In genomic region chr7:143753990-143754715, GRCm38 (mm10) we compare ENCODE assay signal across 9 mouse cellular contexts. TPM values are rescaled to one million over a fixed set of nuclear protein-coding genes. Genes with fewer than 3 reads are reported as not detected.
A peak's percentile ranks its signal among the peaks of the same experiment; 100 is the strongest.
DNase-seq lines count a peak whose midpoint lies in the region; ATAC-seq and TF ChIP-seq lines count a peak whose summit lies in the region.
"Had no signal": no experiment of that assay in that cellular context is flagged by ENCODE, and none has a peak within 500 bp of the region (broad histone marks: within the 10 kb centered on the region; RNA-seq: fewer than 3 reads in every experiment).

No protein-coding gene starts in this region.

- no peak overlapping the region for H3K27ac ChIP-seq in kidney, embryonic 16.5 days (ENCODE audit: low read length)
- no peak overlapping the region for H3K27ac ChIP-seq in CH12.LX (ENCODE audit: insufficient read depth, low read depth)

- peak; percentile 69 for TF ChIP-seq RAD21 in CH12.LX (IDR thresholded peaks at IDR 0.05; ENCODE audit: low read depth, low read length)

- 30% methylated on average over 5 of the region's 5 CpGs for WGBS in kidney, embryonic 16.5 days

- dilution Hi-C loops in CH12.LX (cut with MboI; ENCODE audit: extremely low pct_ligation_motif_present, extremely low pct_unique_long_range_greater_than_20kb, low sequenced_read_pairs): no loop called here

- no peak for TF ChIP-seq EP300 in CH12.LX (IDR thresholded peaks at IDR 0.05; ENCODE audit: low read length)

- H3K27me3 ChIP-seq in kidney, embryonic 16.5 days (ENCODE audit: insufficient read depth, low read length): peaks cover 13% of the 10 kb centered on the region; the same call in 1 of the 2 replicates
- H3K27me3 ChIP-seq in CH12.LX (replicated peaks): peaks cover 77% of the 10 kb centered on the region

- no peak; the same call in 1 of the 2 replicates for ATAC-seq in kidney, embryonic 16.5 days (ENCODE audit: low FRiP score, low TSS enrichment)
- peak; percentile 38; the same call in 1 of the 2 replicates for ATAC-seq in neutrophil, adult 5-6 weeks (ENCODE audit: extremely low read depth, insufficient number of reproducible peaks, low FRiP score, poor library complexity, severe bottlenecking)
- no peak for ATAC-seq in monocyte, adult 5-6 weeks (replicated peaks; ENCODE audit: insufficient number of reproducible peaks, low FRiP score, low TSS enrichment, poor library complexity, severe bottlenecking)

- H3K36me3 ChIP-seq in kidney, embryonic 16.5 days (ENCODE audit: insufficient read depth, low read length): no peaks in the 10 kb centered on the region
- no peaks in the 10 kb centered on the region for H3K36me3 ChIP-seq in CH12.LX (replicated peaks in 1 of 2; ENCODE audit: control insufficient read depth in 1 of 2, insufficient read depth in 1 of 2, low read length in 1 of 2)

- no peaks in the 10 kb centered on the region for H3K9me3 ChIP-seq in kidney, embryonic 16.5 days (ENCODE audit: low read length)
- H3K9me3 ChIP-seq in CH12.LX (replicated peaks; ENCODE audit: low read length): no peaks in the 10 kb centered on the region

- peaks cover 10% of the 10 kb centered on the region for H3K4me1 ChIP-seq in kidney, embryonic 16.5 days (ENCODE audit: insufficient read depth, low read length)
- peaks cover 6 to 10% of the 10 kb centered on the region in 2 experiments; a peak in 3 of 4 replicates for H3K4me1 ChIP-seq in CH12.LX (ENCODE audit: control insufficient read depth in 1 of 2, insufficient read depth in 2 of 2)

- DNase-seq in kidney, adult 11 months: peak; percentile 30
- peak; percentile 60 for DNase-seq in CH12.LX (ENCODE audit: extremely low read depth)
- peak; percentile 83 for DNase-seq in adipocyte (ENCODE audit: low spot score)
- peak; percentile 43 for DNase-seq in embryo, embryonic 11.5 days (ENCODE audit: low read depth, low spot score)
- peak; percentile 62 to 64 for DNase-seq in layer of hippocampus, postnatal 10 days (ENCODE audit: low spot score in 2 of 2)

- no peak for TF ChIP-seq POLR2A in CH12.LX (IDR thresholded peaks at IDR 0.05; ENCODE audit: low read depth, low read length)

- no peak overlapping the region for H3K4me2 ChIP-seq in kidney, embryonic 16.5 days (replicated peaks; ENCODE audit: low read depth, low read length)
- H3K4me2 ChIP-seq in CH12.LX (ENCODE audit: insufficient read depth, low read depth, poor library complexity, severe bottlenecking): no peak overlapping the region

- no peak overlapping the region for H3K9ac ChIP-seq in kidney, embryonic 16.5 days (replicated peaks; ENCODE audit: low read length)
- H3K9ac ChIP-seq in CH12.LX (ENCODE audit: insufficient read depth, low read depth): no peak overlapping the region

- no peaks in the 10 kb centered on the region for H3K79me2 ChIP-seq in CH12.LX (replicated peaks; ENCODE audit: control insufficient read depth, extremely low read depth, insufficient read depth, poor library complexity, severe bottlenecking)

- in situ Hi-C loops in CH12.LX (cut with MboI; ENCODE audit: low pct_ligation_motif_present, low pct_unique_long_range_greater_than_20kb, low sequenced_read_pairs): loop anchor here (5.0 kb wide), 1 partner anchor 47 kb away; no protein-coding TSS in a partner anchor

- H3K4me3 ChIP-seq in kidney, embryonic 16.5 days (ENCODE audit: low read length): no peak overlapping the region
- no peak overlapping the region for H3K4me3 ChIP-seq in CH12.LX (replicated peaks in 1 of 3; ENCODE audit: low read depth in 2 of 3, low read length in 2 of 3, poor library complexity in 1 of 3)

- TF ChIP-seq CTCF in CH12.LX (conservative IDR thresholded peaks at IDR 0.05 in 1 of 2, IDR thresholded peaks at IDR 0.05 in 1 of 2; ENCODE audit: low read depth in 2 of 2, low read length in 2 of 2): peak; percentile 87 to 91

TF ChIP-seq in CH12.LX, 34 proteins besides CTCF, POLR2A, EP300 and RAD21:
- TF ChIP-seq ELF1 (IDR thresholded peaks at IDR 0.05; ENCODE audit: low read depth, low read length) (no peak), CHD2 (IDR thresholded peaks at IDR 0.05; ENCODE audit: low read length) (0 out of 2 replicates have a peak, but pooled peaks have one; percentile 27), MAZ (IDR thresholded peaks at IDR 0.05; ENCODE audit: low read depth, low read length) (peak; percentile 62; the same call in 1 of the 2 replicates), SMC3 (IDR thresholded peaks at IDR 0.05; ENCODE audit: low read depth, low read length) (peak; percentile 87)

RNA-seq across cellular contexts. Expression of gene Osbpl5, which starts 2.6 kb away (rescaled TPM):
- 42.1 and 47.1 TPM in 2 replicates for polyA plus RNA-seq in kidney, embryonic 16.5 days (2015; fragmentation: Nextera tagmentation; extraction: Ambion mirVana)
- total RNA-seq in CH12.LX (2012; rRNA removed): 1.7 and 2.0 TPM in 2 replicates
- 0.66 and 1.1 TPM in 2 replicates for total RNA-seq in CH12.LX (2014; rRNA removed)
- polyA plus RNA-seq in CH12.LX (2012; ENCODE audit: insufficient read length, low read depth): 1.6 and 2.2 TPM in 2 replicates
- total RNA-seq in layer of hippocampus, postnatal 10 days (2021): 10 to 100 TPM; 48.5 to 48.6 TPM
- 27.0 and 36.1 TPM in 2 replicates for total RNA-seq in neutrophil, adult 5-6 weeks (2017)
- total RNA-seq in monocyte, adult 5-6 weeks (2017): 16.1 to 49.9 TPM (median 22.0 TPM) in 3 replicates

RNA-seq across cellular contexts. Expression of gene Mrgprg, which starts 12.6 kb away (rescaled TPM):
- polyA plus RNA-seq in kidney, embryonic 16.5 days (2015; fragmentation: Nextera tagmentation; extraction: Ambion mirVana): not detected in 2 replicates
- total RNA-seq in CH12.LX (2012; rRNA removed): not detected in 2 replicates
- total RNA-seq in CH12.LX (2014; rRNA removed): not detected in 2 replicates
- not detected in 2 replicates for polyA plus RNA-seq in CH12.LX (2012; ENCODE audit: insufficient read length, low read depth)
- total RNA-seq in layer of hippocampus, postnatal 10 days (2021): not detected
- not detected in 2 replicates for total RNA-seq in neutrophil, adult 5-6 weeks (2017)
- total RNA-seq in monocyte, adult 5-6 weeks (2017): not detected in 3 replicates
- total RNA-seq: gastrocnemius, postnatal 4 days had no signal

RNA-seq across cellular contexts. Expression of gene Mrgpre, which starts 30.1 kb away (rescaled TPM):
- polyA plus RNA-seq in kidney, embryonic 16.5 days (2015; fragmentation: Nextera tagmentation; extraction: Ambion mirVana): 2.2 and 2.5 TPM in 2 replicates
- total RNA-seq in CH12.LX (2012; rRNA removed): 1.3 and 1.5 TPM in 2 replicates
- total RNA-seq in CH12.LX (2014; rRNA removed): 0.26 and 0.68 TPM in 2 replicates
- 3.0 and 3.5 TPM in 2 replicates for polyA plus RNA-seq in CH12.LX (2012; ENCODE audit: insufficient read length, low read depth)
- total RNA-seq in layer of hippocampus, postnatal 10 days (2021): 1 to 10 TPM; 9.1 to 9.4 TPM
- total RNA-seq in neutrophil, adult 5-6 weeks (2017): 2.7 and 3.8 TPM in 2 replicates
- 0.29 to 0.32 TPM in 2 of 3 replicates, not detected in the other for total RNA-seq in monocyte, adult 5-6 weeks (2017)

Comparison
In these comparisons a context has a peak if more than half of its experiments do, and no peak if none do; other contexts are left out.
1. DNase-seq: peak in every context shown above with its lines; median percentile 83 in adipocyte; 63 in layer of hippocampus, postnatal 10 days; 60 in CH12.LX; 43 in embryo, embryonic 11.5 days; 30 in kidney, adult 11 months.